Mouse (Mus musculus) kidney, adult 2 months (tissue): Measurements from ENCODE around the gene Rhot2.

Experiments used
- CTCF ChIP-seq: fragments of 200-500 bp; conservative IDR thresholded peaks from 2 replicates; pipeline ENCODE4 v1.5.1; 2011; ENCODE audit warnings: low read depth, mild to moderate bottlenecking, control low read depth, low read length, moderate library complexity, mixed read lengths; ENCODE audit not compliant: insufficient read depth, insufficient read length
- POLR2A ChIP-seq: fragments of 200-500 bp; IDR thresholded peaks from one replicate; pipeline ENCODE4 v1.6.1; 2011; ENCODE audit warnings: low read depth, low read length, control low read depth

GRCm38 (mm10) chr17:25868601-25869191, 24.0 kb upstream of the Rhot2 start, which contains the start of gene Mcrip2:
- TF ChIP-seq POLR2A = peak; percentile 78
- no peak for TF ChIP-seq CTCF
